Mouse (Mus musculus) liver, embryonic 18 days (tissue): ENCODE results near the gene Acbd6. TPM values are rescaled to one million over a fixed set of nuclear protein-coding genes. Genes with fewer than 3 reads are reported as not detected.

Source experiments
- polyA plus RNA-seq: library from polyadenylated mRNA; depleted of rRNA; stranded (reverse); fragments of >200 nt; gene quantifications from 2 replicates; pipeline ENCODE4 v1.2.3, GENCODE M21; 2012; rRNA removed

Acbd6 gene
- polyA plus RNA-seq = 31.4 and 33.3 TPM in 2 replicates

DNA sequence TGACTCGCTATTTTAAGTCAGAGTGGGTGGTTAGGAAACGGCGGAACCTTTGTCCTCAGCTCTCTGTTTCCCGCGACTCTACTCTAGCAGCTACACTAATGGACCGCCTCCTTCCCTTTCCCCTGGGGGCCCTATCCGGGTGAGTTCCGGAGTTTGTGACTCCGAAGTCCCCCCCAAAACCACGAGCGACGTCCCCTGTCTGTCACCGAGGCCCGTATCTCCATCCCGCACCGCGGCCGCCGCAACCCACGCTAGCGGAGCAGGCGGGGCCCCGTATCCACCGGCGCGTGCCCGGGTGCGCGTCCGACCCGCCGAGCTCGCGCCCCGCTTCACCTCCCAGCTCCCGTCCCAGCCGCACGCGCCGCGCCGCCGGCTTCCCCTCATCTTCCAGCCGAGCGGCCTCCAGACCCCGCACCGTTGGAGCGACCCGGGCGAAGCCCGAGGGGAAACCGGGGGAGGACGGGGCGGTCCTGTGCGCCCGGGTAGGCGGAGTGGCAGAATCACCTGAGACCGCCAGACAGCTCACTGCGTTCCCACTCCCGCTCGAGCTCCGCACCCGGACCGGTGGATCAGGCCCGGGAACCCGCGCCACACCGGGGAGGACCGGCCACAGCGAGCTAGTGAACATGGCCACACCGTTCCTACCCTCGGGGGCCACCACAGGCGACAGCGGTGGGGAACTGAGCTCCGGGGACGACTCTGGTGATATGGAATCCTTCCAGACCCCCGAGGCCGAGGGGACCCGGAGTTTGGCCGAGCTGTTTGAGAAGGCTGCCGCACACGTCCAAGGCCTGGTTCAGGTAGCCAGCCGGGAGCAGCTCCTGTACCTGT is at the start of gene Acbd6:
Gene Acbd6, plus strand, starts transcription at position 109 of the 831 bp plus-strand sequence.

Other genes with a start within 250 kb of the Acbd6 start
- 3.3 and 4.1 TPM in 2 replicates for gene Xpr1, start 140.7 kb upstream of the Acbd6 start, polyA plus RNA-seq
- not detected in 2 replicates for gene Lhx4, start 193.6 kb downstream of the Acbd6 start, polyA plus RNA-seq